Mouse (Mus musculus) embryonic facial prominence, embryonic 12.5 days (tissue): ENCODE results near the gene Wdr37. TPM values are rescaled to one million over a fixed set of nuclear protein-coding genes. Genes with fewer than 3 reads are reported as not detected.
A peak's percentile ranks its signal among the peaks of the same experiment; 100 is the strongest.
"Not testable (repeated sequence)": the region's sequence is repeated elsewhere in the genome, so short reads cannot be mapped to it uniquely, and the experiment has no call there.

Source experiments
- ATAC-seq: fragments of 200-750 bp; cut with Nextera tagmentation; 2 replicates; pipeline ENCODE4 v1.8.0; 2017; ENCODE audit not compliant: insufficient number of reproducible peaks, insufficient read depth, low FRiP score, low TSS enrichment
- H3K27ac ChIP-seq: fragments of 300-500 bp; sonication (generic); 2 replicates; pipeline ENCODE4 v1.5.1; 2016; ENCODE audit warnings: mild to moderate bottlenecking
- H3K27me3 ChIP-seq: fragments of 300-500 bp; sonication (generic); 2 replicates; pipeline ENCODE4 v1.6.1; 2016; ENCODE audit warnings: mild to moderate bottlenecking, moderate library complexity
- H3K36me3 ChIP-seq: fragments of 300-500 bp; sonication (generic); 2 replicates; pipeline ENCODE4 v1.6.1; 2016; ENCODE audit warnings: mild to moderate bottlenecking
- H3K4me1 ChIP-seq: fragments of 300-500 bp; sonication (generic); 2 replicates; pipeline ENCODE4 v1.6.1; 2016
- H3K4me2 ChIP-seq: fragments of 300-500 bp; sonication (generic); replicated peaks from 2 replicates; pipeline ENCODE4 v1.6.1; 2016; ENCODE audit warnings: mild to moderate bottlenecking, moderate library complexity
- H3K4me3 ChIP-seq: fragments of 300-500 bp; sonication (generic); 2 replicates; pipeline ENCODE4 v1.5.1; 2016; ENCODE audit warnings: mild to moderate bottlenecking
- H3K9ac ChIP-seq: fragments of 300-500 bp; sonication (generic); 2 replicates; pipeline ENCODE4 v1.6.1; 2016; ENCODE audit warnings: mild to moderate bottlenecking, moderate library complexity
- H3K9me3 ChIP-seq: fragments of 300-500 bp; sonication (generic); 2 replicates; pipeline ENCODE4 v1.6.1; 2016; ENCODE audit warnings: mild to moderate bottlenecking, moderate library complexity
- WGBS: fragments of 180-500 bp; shearing (Covaris S2); methylation state at CpG from one replicate; pipeline ENCODE4 v1.1.7; 2016; 5-methylcytosine and 5-hydroxymethylcytosine counted together
- polyA plus RNA-seq: library from polyadenylated mRNA; unstranded; fragments of >200 nt; fragmentation: Nextera tagmentation; extraction: Ambion mirVana; gene quantifications from 2 replicates; pipeline ENCODE4 v1.2.1, GENCODE M21; 2016

Wdr37 gene
- polyA plus RNA-seq, 1 experiment from 2014 or later = 32.3 TPM

GRCm38 (mm10) chr13:8869578-8870157 is 2.0 kb downstream of the Wdr37 start:
- Histone ChIP-seq H3K4me3 (peak overlapping the region; percentile 87), H3K9ac (peak overlapping the region; percentile 81), H3K36me3 (0 out of 2 replicates have a peak, but pooled peaks cover 6% of the 10 kb centered on the region), H3K4me2 (peak overlapping the region; percentile 59), H3K4me1 (peaks cover 7% of the 10 kb centered on the region), H3K9me3 (no peaks in the 10 kb centered on the region), H3K27ac (no peak overlapping the region), H3K27me3 (no peaks in the 10 kb centered on the region)
- WGBS = 77% methylated on average over 5 of the region's 5 CpGs
- ATAC-seq = no peak

GRCm38 (mm10) chr13:8866612-8867011 is 5.1 kb downstream of the Wdr37 start:
- 0 out of 2 replicates have a peak, but pooled peaks cover 6% of the 10 kb centered on the region for H3K36me3 ChIP-seq
- ATAC-seq = no peak
- H3K4me3 ChIP-seq = no peak overlapping the region
- no peak overlapping the region for H3K9ac ChIP-seq
- no peaks in the 10 kb centered on the region for H3K27me3 ChIP-seq
- no peak overlapping the region for H3K4me2 ChIP-seq
- H3K4me1 ChIP-seq = peaks cover 7% of the 10 kb centered on the region
- H3K9me3 ChIP-seq = no peaks in the 10 kb centered on the region
- H3K27ac ChIP-seq = no peak overlapping the region
- WGBS = 91% methylated on average over 7 of the region's 7 CpGs

GRCm38 (mm10) chr13:8864990-8865389 is 6.7 kb downstream of the Wdr37 start:
- Histone ChIP-seq H3K4me1 (peaks cover 7% of the 10 kb centered on the region), H3K9ac (no peak overlapping the region), H3K4me2 (no peak overlapping the region), H3K27me3 (no peaks in the 10 kb centered on the region), H3K36me3 (peaks cover 12% of the 10 kb centered on the region; the same call in 1 of the 2 replicates), H3K4me3 (no peak overlapping the region), H3K27ac (no peak overlapping the region), H3K9me3 (no peaks in the 10 kb centered on the region)
- 90% methylated on average over 3 of the region's 3 CpGs for WGBS
- ATAC-seq = no peak

GRCm38 (mm10) chr13:8860861-8861260 is 10.8 kb downstream of the Wdr37 start:
- H3K27ac ChIP-seq = no peak overlapping the region
- no peaks in the 10 kb centered on the region for H3K4me1 ChIP-seq
- WGBS = 93% methylated on average over 9 of the region's 9 CpGs
- no peak overlapping the region for H3K4me3 ChIP-seq
- ATAC-seq = no peak
- H3K4me2 ChIP-seq = no peak overlapping the region
- H3K9ac ChIP-seq = no peak overlapping the region
- H3K27me3 ChIP-seq = no peaks in the 10 kb centered on the region
- peaks cover 15% of the 10 kb centered on the region; the same call in 1 of the 2 replicates for H3K36me3 ChIP-seq
- no peaks in the 10 kb centered on the region for H3K9me3 ChIP-seq

GRCm38 (mm10) chr13:8858453-8858852 is 13.3 kb downstream of the Wdr37 start:
- peaks cover 23% of the 10 kb centered on the region for H3K36me3 ChIP-seq
- ATAC-seq = no peak
- H3K27me3 ChIP-seq = no peaks in the 10 kb centered on the region
- H3K4me2 ChIP-seq = no peak overlapping the region
- H3K4me1 ChIP-seq = no peaks in the 10 kb centered on the region
- 96% methylated on average over 6 of the region's 6 CpGs for WGBS
- H3K4me3 ChIP-seq = no peak overlapping the region
- no peak overlapping the region for H3K9ac ChIP-seq
- no peak overlapping the region for H3K27ac ChIP-seq
- no peaks in the 10 kb centered on the region for H3K9me3 ChIP-seq

- ATAC-seq = no peak
- Histone ChIP-seq H3K9me3 (no peaks in the 10 kb centered on the region), H3K4me1 (no peaks in the 10 kb centered on the region), H3K36me3 (peaks cover 23% of the 10 kb centered on the region), H3K27me3 (no peaks in the 10 kb centered on the region), H3K4me2 (no peak overlapping the region), H3K4me3 (no peak overlapping the region), H3K27ac (no peak overlapping the region), H3K9ac (no peak overlapping the region)
- 82% methylated on average over 2 of the region's 2 CpGs for WGBS
These were observed 16.9 kb downstream of the Wdr37 start for GRCm38 (mm10) chr13:8854769-8855168.

GRCm38 (mm10) chr13:8853424-8853823 is 18.3 kb downstream of the Wdr37 start:
- H3K27ac ChIP-seq = no peak overlapping the region
- WGBS = 96% methylated on average over 4 of the region's 4 CpGs
- no peaks in the 10 kb centered on the region for H3K9me3 ChIP-seq
- H3K4me2 ChIP-seq = no peak overlapping the region
- H3K4me3 ChIP-seq = no peak overlapping the region
- H3K36me3 ChIP-seq = peaks cover 27% of the 10 kb centered on the region
- H3K9ac ChIP-seq = no peak overlapping the region
- ATAC-seq = no peak
- H3K4me1 ChIP-seq = no peaks in the 10 kb centered on the region
- no peaks in the 10 kb centered on the region for H3K27me3 ChIP-seq

GRCm38 (mm10) chr13:8849311-8849710 is 22.4 kb downstream of the Wdr37 start:
- no peaks in the 10 kb centered on the region for H3K9me3 ChIP-seq
- no peak overlapping the region for H3K9ac ChIP-seq
- H3K4me2 ChIP-seq = no peak overlapping the region
- no peak for ATAC-seq
- no peaks in the 10 kb centered on the region for H3K4me1 ChIP-seq
- H3K27me3 ChIP-seq = no peaks in the 10 kb centered on the region
- H3K4me3 ChIP-seq = no peak overlapping the region
- 96% methylated on average over 1 of the region's 1 CpGs for WGBS
- H3K36me3 ChIP-seq = peaks cover 36% of the 10 kb centered on the region
- no peak overlapping the region for H3K27ac ChIP-seq

- Histone ChIP-seq H3K27ac (no peak overlapping the region), H3K36me3 (peaks cover 42% of the 10 kb centered on the region), H3K4me1 (no peaks in the 10 kb centered on the region), H3K9ac (no peak overlapping the region), H3K27me3 (no peaks in the 10 kb centered on the region), H3K4me2 (no peak overlapping the region), H3K9me3 (no peaks in the 10 kb centered on the region), H3K4me3 (no peak overlapping the region)
- no peak for ATAC-seq
- 46% methylated on average over 2 of the region's 2 CpGs for WGBS
These were observed 24.0 kb downstream of the Wdr37 start for GRCm38 (mm10) chr13:8847702-8848101.

- H3K36me3 ChIP-seq = peaks cover 62% of the 10 kb centered on the region
- H3K4me3 ChIP-seq = no peak overlapping the region
- H3K4me2 ChIP-seq = no peak overlapping the region
- WGBS = 90% methylated on average over 3 of the region's 3 CpGs
- no peak overlapping the region for H3K9ac ChIP-seq
- ATAC-seq = no peak
- no peaks in the 10 kb centered on the region for H3K9me3 ChIP-seq
- H3K4me1 ChIP-seq = no peaks in the 10 kb centered on the region
- H3K27ac ChIP-seq = no peak overlapping the region
- H3K27me3 ChIP-seq = no peaks in the 10 kb centered on the region
These were observed 29.4 kb downstream of the Wdr37 start for GRCm38 (mm10) chr13:8842273-8842672.

GRCm38 (mm10) chr13:8841846-8842245 is 29.9 kb downstream of the Wdr37 start:
- ATAC-seq, H3K4me3 ChIP-seq, H3K4me1 ChIP-seq, H3K4me2 ChIP-seq, H3K27me3 ChIP-seq, H3K27ac ChIP-seq, H3K9me3 ChIP-seq, H3K9ac ChIP-seq: not testable (repeated sequence)
- 93% methylated on average over 7 of the region's 7 CpGs for WGBS
- peaks cover 57% of the 10 kb centered on the region for H3K36me3 ChIP-seq

- no peak for ATAC-seq
- Histone ChIP-seq H3K4me3 (no peak overlapping the region), H3K27me3 (no peaks in the 10 kb centered on the region), H3K4me2 (no peak overlapping the region), H3K9ac (no peak overlapping the region), H3K27ac (no peak overlapping the region), H3K36me3 (peaks cover 64% of the 10 kb centered on the region), H3K4me1 (no peaks in the 10 kb centered on the region), H3K9me3 (no peaks in the 10 kb centered on the region)
- WGBS = 91% methylated on average over 2 of the region's 2 CpGs
These were observed 30.8 kb downstream of the Wdr37 start for GRCm38 (mm10) chr13:8840941-8841340.
